Mouse (Mus musculus): ENCODE results near the gene Wdr90. TPM values are rescaled to one million over a fixed set of nuclear protein-coding genes. Genes with fewer than 3 reads are reported as not detected.
A peak's percentile ranks its signal among the peaks of the same experiment; 100 is the strongest.

Gene Wdr90
- polyA plus RNA-seq (2015; fragmentation: Nextera tagmentation; extraction: Ambion mirVana): 7.2 and 7.8 TPM in 2 replicates

GRCm38 (mm10) chr17:25860832-25861703, at the start of gene Wdr90:
Wdr90 (minus strand) TSS chr17:25861501.
- peak; percentile 90 for ATAC-seq (ENCODE audit: low read depth)
- peak within 1 kb of the TSS; percentile 97 for H3K4me2 ChIP-seq (ENCODE audit: low read depth, low read length)
- peak within 1 kb of the TSS; percentile 88 for H3K9ac ChIP-seq (ENCODE audit: low read depth, low read length)
- no peaks in the 10 kb centered on the region for H3K27me3 ChIP-seq (ENCODE audit: control insufficient read depth, insufficient read depth, low read depth, low read length)
- H3K36me3 ChIP-seq (ENCODE audit: control insufficient read depth, insufficient read depth): no peaks in the 10 kb centered on the region
- H3K9me3 ChIP-seq (replicated peaks; ENCODE audit: control insufficient read depth, low read length): no peaks in the 10 kb centered on the region
- H3K4me3 ChIP-seq (ENCODE audit: low read depth, low read length): peak within 1 kb of the TSS; percentile 82
- WGBS (ENCODE audit: insufficient replicate concordance): 3% methylated on average over 65 of the region's 65 CpGs
- H3K27ac ChIP-seq (ENCODE audit: low read length): peak within 1 kb of the TSS; percentile 72
- H3K4me1 ChIP-seq (ENCODE audit: control insufficient read depth, low read depth, low read length): peaks cover 23% of the 10 kb centered on the region

- no peaks in the 10 kb centered on the region for H3K9me3 ChIP-seq (replicated peaks; ENCODE audit: control insufficient read depth, low read length)
- H3K27me3 ChIP-seq (ENCODE audit: control insufficient read depth, insufficient read depth, low read depth, low read length): no peaks in the 10 kb centered on the region
- H3K4me2 ChIP-seq (ENCODE audit: low read depth, low read length): no peak overlapping the region
- WGBS (ENCODE audit: insufficient replicate concordance): 62% methylated on average over 2 of the region's 2 CpGs
- H3K4me3 ChIP-seq (ENCODE audit: low read depth, low read length): no peak overlapping the region
- ATAC-seq (ENCODE audit: low read depth): no peak
- no peaks in the 10 kb centered on the region; the same call in 1 of the 2 replicates for H3K4me1 ChIP-seq (ENCODE audit: control insufficient read depth, low read depth, low read length)
- H3K27ac ChIP-seq (ENCODE audit: low read length): no peak overlapping the region
- H3K36me3 ChIP-seq (ENCODE audit: control insufficient read depth, insufficient read depth): no peaks in the 10 kb centered on the region
- H3K9ac ChIP-seq (ENCODE audit: low read depth, low read length): no peak overlapping the region
These were observed 46.3 kb upstream of the Wdr90 start for GRCm38 (mm10) chr17:25907640-25908039.

- Histone ChIP-seq H3K9me3 (replicated peaks; ENCODE audit: control insufficient read depth, low read length) (no peaks in the 10 kb centered on the region), H3K4me3 (ENCODE audit: low read depth, low read length) (no peak overlapping the region), H3K4me1 (ENCODE audit: control insufficient read depth, low read depth, low read length) (no peaks in the 10 kb centered on the region; the same call in 1 of the 2 replicates), H3K36me3 (ENCODE audit: control insufficient read depth, insufficient read depth) (peaks cover 6% of the 10 kb centered on the region; the same call in 1 of the 2 replicates), H3K9ac (ENCODE audit: low read depth, low read length) (no peak overlapping the region), H3K27ac (ENCODE audit: low read length) (no peak overlapping the region), H3K27me3 (ENCODE audit: control insufficient read depth, insufficient read depth, low read depth, low read length) (no peaks in the 10 kb centered on the region), H3K4me2 (ENCODE audit: low read depth, low read length) (no peak overlapping the region)
- no peak for ATAC-seq (ENCODE audit: low read depth)
- 52% methylated on average over 3 of the region's 3 CpGs for WGBS (ENCODE audit: insufficient replicate concordance)
These were observed 41.8 kb upstream of the Wdr90 start for GRCm38 (mm10) chr17:25903061-25903460.

- 59% methylated on average over 1 of the region's 1 CpGs for WGBS (ENCODE audit: insufficient replicate concordance)
- ATAC-seq (ENCODE audit: low read depth): no peak
- Histone ChIP-seq H3K4me3 (ENCODE audit: low read depth, low read length) (no peak overlapping the region), H3K27me3 (ENCODE audit: control insufficient read depth, insufficient read depth, low read depth, low read length) (no peaks in the 10 kb centered on the region), H3K9me3 (replicated peaks; ENCODE audit: control insufficient read depth, low read length) (no peaks in the 10 kb centered on the region), H3K9ac (ENCODE audit: low read depth, low read length) (no peak overlapping the region), H3K27ac (ENCODE audit: low read length) (no peak overlapping the region), H3K4me1 (ENCODE audit: control insufficient read depth, low read depth, low read length) (peaks cover 6% of the 10 kb centered on the region; the same call in 1 of the 2 replicates), H3K36me3 (ENCODE audit: control insufficient read depth, insufficient read depth) (peaks cover 6% of the 10 kb centered on the region; the same call in 1 of the 2 replicates), H3K4me2 (ENCODE audit: low read depth, low read length) (no peak overlapping the region)
These were observed 38.9 kb upstream of the Wdr90 start for GRCm38 (mm10) chr17:25900193-25900592.

GRCm38 (mm10) chr17:25895891-25896290, 34.6 kb upstream of the Wdr90 start:
- no peak overlapping the region for H3K4me3 ChIP-seq (ENCODE audit: low read depth, low read length)
- 75% methylated on average over 12 of the region's 12 CpGs for WGBS (ENCODE audit: insufficient replicate concordance)
- no peaks in the 10 kb centered on the region for H3K9me3 ChIP-seq (replicated peaks; ENCODE audit: control insufficient read depth, low read length)
- H3K27ac ChIP-seq (ENCODE audit: low read length): no peak overlapping the region
- H3K9ac ChIP-seq (ENCODE audit: low read depth, low read length): no peak overlapping the region
- no peak for ATAC-seq (ENCODE audit: low read depth)
- no peak overlapping the region for H3K4me2 ChIP-seq (ENCODE audit: low read depth, low read length)
- H3K4me1 ChIP-seq (ENCODE audit: control insufficient read depth, low read depth, low read length): peaks cover 6% of the 10 kb centered on the region; the same call in 1 of the 2 replicates
- no peaks in the 10 kb centered on the region for H3K27me3 ChIP-seq (ENCODE audit: control insufficient read depth, insufficient read depth, low read depth, low read length)
- H3K36me3 ChIP-seq (ENCODE audit: control insufficient read depth, insufficient read depth): peaks cover 6% of the 10 kb centered on the region; the same call in 1 of the 2 replicates

GRCm38 (mm10) chr17:25895415-25895814, 34.1 kb upstream of the Wdr90 start:
- Histone ChIP-seq H3K4me1 (ENCODE audit: control insufficient read depth, low read depth, low read length) (peaks cover 6% of the 10 kb centered on the region; the same call in 1 of the 2 replicates), H3K9ac (ENCODE audit: low read depth, low read length) (no peak overlapping the region), H3K27me3 (ENCODE audit: control insufficient read depth, insufficient read depth, low read depth, low read length) (no peaks in the 10 kb centered on the region), H3K27ac (ENCODE audit: low read length) (no peak overlapping the region), H3K4me2 (ENCODE audit: low read depth, low read length) (no peak overlapping the region), H3K36me3 (ENCODE audit: control insufficient read depth, insufficient read depth) (peaks cover under 1% of the 10 kb centered on the region; the same call in 1 of the 2 replicates), H3K4me3 (ENCODE audit: low read depth, low read length) (no peak overlapping the region), H3K9me3 (replicated peaks; ENCODE audit: control insufficient read depth, low read length) (no peaks in the 10 kb centered on the region)
- 30% methylated on average over 2 of the region's 2 CpGs for WGBS (ENCODE audit: insufficient replicate concordance)
- ATAC-seq (ENCODE audit: low read depth): no peak

- peak; percentile 58; the same call in 1 of the 2 replicates for ATAC-seq (ENCODE audit: low read depth)
- Histone ChIP-seq H3K4me1 (ENCODE audit: control insufficient read depth, low read depth, low read length) (peaks cover 6% of the 10 kb centered on the region; the same call in 1 of the 2 replicates), H3K27me3 (ENCODE audit: control insufficient read depth, insufficient read depth, low read depth, low read length) (no peaks in the 10 kb centered on the region), H3K4me2 (ENCODE audit: low read depth, low read length) (no peak overlapping the region), H3K27ac (ENCODE audit: low read length) (no peak overlapping the region), H3K36me3 (ENCODE audit: control insufficient read depth, insufficient read depth) (no peaks in the 10 kb centered on the region), H3K9me3 (replicated peaks; ENCODE audit: control insufficient read depth, low read length) (no peaks in the 10 kb centered on the region), H3K9ac (ENCODE audit: low read depth, low read length) (no peak overlapping the region), H3K4me3 (ENCODE audit: low read depth, low read length) (no peak overlapping the region)
- WGBS (ENCODE audit: insufficient replicate concordance): 34% methylated on average over 2 of the region's 2 CpGs
These were observed 32.8 kb upstream of the Wdr90 start for GRCm38 (mm10) chr17:25893975-25894617.

GRCm38 (mm10) chr17:25888837-25889236, 27.5 kb upstream of the Wdr90 start:
- Histone ChIP-seq H3K27ac (ENCODE audit: low read length) (no peak overlapping the region), H3K36me3 (ENCODE audit: control insufficient read depth, insufficient read depth) (no peaks in the 10 kb centered on the region; the same call in 1 of the 2 replicates)
- WGBS (ENCODE audit: insufficient replicate concordance): 73% methylated on average over 3 of the region's 3 CpGs

More at GRCm38 (mm10) chr17:25888837-25889236, 27.5 kb upstream of the Wdr90 start:
- no peak for ATAC-seq (ENCODE audit: low read depth)
- Histone ChIP-seq H3K9me3 (replicated peaks; ENCODE audit: control insufficient read depth, low read length) (no peaks in the 10 kb centered on the region), H3K4me1 (ENCODE audit: control insufficient read depth, low read depth, low read length) (peaks cover 4% of the 10 kb centered on the region; the same call in 1 of the 2 replicates), H3K4me3 (ENCODE audit: low read depth, low read length) (no peak overlapping the region), H3K4me2 (ENCODE audit: low read depth, low read length) (no peak overlapping the region), H3K27me3 (ENCODE audit: control insufficient read depth, insufficient read depth, low read depth, low read length) (no peaks in the 10 kb centered on the region), H3K9ac (ENCODE audit: low read depth, low read length) (no peak overlapping the region)
